In the genomic region with DNA sequence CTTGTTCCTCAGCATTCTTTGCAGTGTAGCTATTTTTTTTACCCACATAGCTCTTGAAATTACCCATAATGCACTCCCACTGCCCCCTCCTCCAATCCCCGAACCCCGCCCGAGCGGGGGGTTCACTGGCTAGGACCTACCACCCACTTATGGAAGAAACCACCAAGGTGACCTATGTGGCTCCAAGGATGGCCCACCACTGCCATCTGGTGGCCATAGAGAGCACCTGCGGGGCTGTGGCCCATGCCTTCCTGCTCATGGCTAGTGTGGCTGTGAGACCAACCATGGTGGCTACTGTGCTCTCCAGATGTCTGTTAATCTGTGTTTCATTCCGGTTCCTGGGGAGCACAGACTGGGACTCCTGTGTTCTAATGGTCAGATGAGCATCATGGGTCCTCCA, we compare ENCODE assay signal across 8 mouse cellular contexts. TPM values are rescaled to one million over a fixed set of nuclear protein-coding genes. Genes with fewer than 3 reads are reported as not detected.
DNase-seq lines count a peak whose midpoint lies in the region; ATAC-seq lines count a peak whose summit lies in the region.

No protein-coding gene starts in this region.

- H3K4me3 ChIP-seq in hindbrain, embryonic 11.5 days (ENCODE audit: low read depth, low read length) = no peak overlapping the region

- ATAC-seq in hindbrain, embryonic 11.5 days (ENCODE audit: low FRiP score) = no peak
- ATAC-seq in megakaryocyte, adult 5-6 weeks (ENCODE audit: poor library complexity, severe bottlenecking) = peak; percentile 84

- no peak overlapping the region for H3K9ac ChIP-seq in hindbrain, embryonic 11.5 days (ENCODE audit: low read depth, low read length)

- H3K9me3 ChIP-seq in hindbrain, embryonic 11.5 days (ENCODE audit: control insufficient read depth, low read length) = no peaks in the 10 kb centered on the region

- H3K4me2 ChIP-seq in hindbrain, embryonic 11.5 days (replicated peaks; ENCODE audit: low read depth, low read length) = no peak overlapping the region

- no peaks in the 10 kb centered on the region for H3K4me1 ChIP-seq in hindbrain, embryonic 11.5 days (replicated peaks; ENCODE audit: control insufficient read depth, insufficient read depth, low read length)

- H3K36me3 ChIP-seq in hindbrain, embryonic 11.5 days (ENCODE audit: control insufficient read depth, insufficient read depth, low read length) = no peaks in the 10 kb centered on the region

- 28% methylated on average over 6 of the region's 6 CpGs for WGBS in hindbrain, embryonic 11.5 days

- intact Hi-C loops in left cerebral cortex, postnatal 10 days (cut with DNase I) = loop anchor here (2.0 kb wide), 1 partner anchor 25 kb away; no protein-coding TSS in a partner anchor

- peak; percentile 31 for DNase-seq in left cerebral cortex, adult 11 months (ENCODE audit: low spot score)
- DNase-seq in left cerebral cortex, postnatal 10 days (ENCODE audit: extremely low spot score in 1 of 2, low spot score in 2 of 2) = no peak
- peak; percentile 88 for DNase-seq in ZHBTc4 (ENCODE audit: low read depth, low spot score)
- peak; percentile 84 for DNase-seq in embryo, embryonic 11 days
- peak; percentile 88 for DNase-seq in hindbrain, embryonic 11.5 days (ENCODE audit: low spot score)
- peak; percentile 49 to 66 for DNase-seq in layer of hippocampus, postnatal 10 days (ENCODE audit: low spot score in 2 of 2)
- DNase-seq in spleen, postnatal 4 days (ENCODE audit: low spot score in 2 of 2) = peak; percentile 36 to 79

- no peak overlapping the region for H3K27ac ChIP-seq in hindbrain, embryonic 11.5 days (ENCODE audit: low read depth, low read length)

- no peaks in the 10 kb centered on the region for H3K27me3 ChIP-seq in hindbrain, embryonic 11.5 days (ENCODE audit: control insufficient read depth, insufficient read depth, low read length)

RNA-seq across cellular contexts. Expression of a gene that starts 16.5 kb away (rescaled TPM):
- not detected for total RNA-seq in left cerebral cortex, postnatal 10 days (2021)
- polyA plus RNA-seq in hindbrain, embryonic 11.5 days (2014; fragmentation: Nextera tagmentation; extraction: Ambion mirVana) = not detected in 2 replicates
- not detected for total RNA-seq in layer of hippocampus, postnatal 10 days (2021)
- total RNA-seq in megakaryocyte, adult 5-6 weeks (2015) = not detected in 2 replicates
- total RNA-seq in megakaryocyte, adult 5-6 weeks (2017) = not detected in 2 replicates

RNA-seq across cellular contexts. Expression of a gene that starts 47.2 kb away (rescaled TPM):
- total RNA-seq in left cerebral cortex, postnatal 10 days (2021) = 10 to 100 TPM; 18.4 to 19.1 TPM
- polyA plus RNA-seq in hindbrain, embryonic 11.5 days (2014; fragmentation: Nextera tagmentation; extraction: Ambion mirVana) = 7.8 and 8.8 TPM in 2 replicates
- total RNA-seq in layer of hippocampus, postnatal 10 days (2021) = 10 to 100 TPM; 20.9 to 21.4 TPM
- 4.9 and 5.7 TPM in 2 replicates for total RNA-seq in megakaryocyte, adult 5-6 weeks (2015)
- 5.8 and 8.9 TPM in 2 replicates for total RNA-seq in megakaryocyte, adult 5-6 weeks (2017)

Comparison
In these comparisons a context has a peak if more than half of its experiments do, and no peak if none do; other contexts are left out.
1. DNase-seq: peak in left cerebral cortex, adult 11 months (single experiment), ZHBTc4 (single experiment), embryo, embryonic 11 days (single experiment), hindbrain, embryonic 11.5 days (single experiment), layer of hippocampus, postnatal 10 days (2 of 2) and spleen, postnatal 4 days (2 of 2); none in left cerebral cortex, postnatal 10 days (0 of 2).